Mouse (Mus musculus) liver, postnatal 0 days (tissue): ENCODE measurements around the gene Syt8. TPM values are rescaled to one million over a fixed set of nuclear protein-coding genes. Genes with fewer than 3 reads are reported as not detected.
A peak's percentile ranks its signal among the peaks of the same experiment; 100 is the strongest.

Experiments used
- ATAC-seq: fragments of 200-750 bp; cut with Nextera tagmentation; 2 replicates; pipeline ENCODE4 v1.8.0; 2017; ENCODE audit warnings: mild to moderate bottlenecking, moderate library complexity
- DNase-seq: peaks from one replicate; pipeline ENCODE4 v3.0.0-alpha.2; 2016
- H3K27ac ChIP-seq: fragments of 300-500 bp; sonication (generic); 2 replicates; pipeline ENCODE4 v1.5.1; 2014; ENCODE audit warnings: antibody characterized with exemption, moderate library complexity, mild to moderate bottlenecking, low read depth
- H3K27me3 ChIP-seq: fragments of 300-500 bp; sonication (generic); 2 replicates; pipeline ENCODE4 v1.6.1; 2014; ENCODE audit warnings: low read length, control low read depth, mixed read lengths; ENCODE audit not compliant: insufficient read depth
- H3K36me3 ChIP-seq: fragments of 300-500 bp; sonication (generic); replicated peaks from 2 replicates; pipeline ENCODE4 v1.6.1; 2014; ENCODE audit warnings: mild to moderate bottlenecking, control low read depth, low read length, moderate library complexity, mixed read lengths; ENCODE audit not compliant: insufficient read depth
- H3K4me1 ChIP-seq: fragments of 300-500 bp; sonication (generic); 2 replicates; pipeline ENCODE4 v1.6.1; 2014; ENCODE audit warnings: antibody characterized with exemption, mild to moderate bottlenecking, control low read depth; ENCODE audit not compliant: insufficient read depth
- H3K4me2 ChIP-seq: fragments of 300-500 bp; sonication (generic); 2 replicates; pipeline ENCODE4 v1.6.1; 2014; ENCODE audit warnings: low read depth, mild to moderate bottlenecking, low read length, moderate library complexity, mixed read lengths
- H3K4me3 ChIP-seq: fragments of 300-500 bp; sonication (generic); 2 replicates; pipeline ENCODE4 v1.5.1; 2014; ENCODE audit warnings: low read depth, low read length
- H3K9ac ChIP-seq: fragments of 300-500 bp; sonication (generic); replicated peaks from 2 replicates; pipeline ENCODE4 v1.6.1; 2014; ENCODE audit warnings: mild to moderate bottlenecking, moderate library complexity
- H3K9me3 ChIP-seq: fragments of 300-500 bp; sonication (generic); 2 replicates; pipeline ENCODE4 v1.6.1; 2016; ENCODE audit warnings: mild to moderate bottlenecking, control low read depth, low read length, mixed read lengths
- CTCF ChIP-seq: sonication (generic); IDR thresholded peaks from 2 replicates; pipeline ENCODE4 v1.5.1; 2016; ENCODE audit warnings: antibody characterized with exemption, low read depth
- EP300 ChIP-seq: IDR thresholded peaks from 2 replicates; pipeline ENCODE4 v1.6.1; 2016; ENCODE audit warnings: antibody characterized with exemption, low read depth, mild to moderate bottlenecking
- WGBS: fragments of 180-500 bp; shearing (Covaris S2); extraction: QIAGEN DNeasy Blood & Tissue Kit; methylation state at CpG from one replicate; pipeline ENCODE4 v1.1.7; 2014; ENCODE audit not compliant: insufficient replicate concordance; 5-methylcytosine and 5-hydroxymethylcytosine counted together
- polyA plus RNA-seq: library from polyadenylated mRNA; unstranded; fragments of >200 nt; fragmentation: Nextera tagmentation; extraction: Ambion mirVana; gene quantifications from 2 replicates; pipeline ENCODE4 v1.2.1, GENCODE M21; 2015

Syt8 gene
- polyA plus RNA-seq, 1 experiment from 2014 or later = not detected

- Histone ChIP-seq H3K4me1 (peaks cover 10% of the 10 kb centered on the region), H3K27ac (0 out of 2 replicates have a peak overlapping the region, but pooled peaks have one; percentile 44), H3K4me3 (no peak overlapping the region), H3K36me3 (no peaks in the 10 kb centered on the region), H3K4me2 (no peak overlapping the region), H3K9me3 (no peaks in the 10 kb centered on the region), H3K27me3 (no peaks in the 10 kb centered on the region), H3K9ac (no peak overlapping the region)
- ATAC-seq = peak; percentile 24; the same call in 1 of the 2 replicates
- DNase-seq = no peak
- no peak for TF ChIP-seq EP300
- peak; percentile 23; the same call in 1 of the 2 replicates for TF ChIP-seq CTCF
- whole genome bisulfite sequencing = 33% methylated on average over 3 of the region's 3 CpGs
Observed at GRCm38 (mm10) chr7:142457227-142457811, 22.7 kb downstream of the Syt8 start.

GRCm38 (mm10) chr7:142458026-142458425, 23.4 kb downstream of the Syt8 start:
- no peak overlapping the region for H3K4me3 ChIP-seq
- H3K4me2 ChIP-seq = no peak overlapping the region
- TF ChIP-seq EP300 (no peak), CTCF (no peak)
- H3K9me3 ChIP-seq = no peaks in the 10 kb centered on the region
- no peaks in the 10 kb centered on the region for H3K27me3 ChIP-seq
- 0 out of 2 replicates have a peak overlapping the region, but pooled peaks have one; percentile 44 for H3K27ac ChIP-seq
- no peak overlapping the region for H3K9ac ChIP-seq
- peaks cover 10% of the 10 kb centered on the region for H3K4me1 ChIP-seq
- no peaks in the 10 kb centered on the region for H3K36me3 ChIP-seq
- DNase-seq (no peak), ATAC-seq (peak; percentile 51)
- WGBS = 40% methylated on average over 2 of the region's 2 CpGs

GRCm38 (mm10) chr7:142458676-142459298, 24.1 kb downstream of the Syt8 start:
- H3K36me3 ChIP-seq = no peaks in the 10 kb centered on the region
- H3K9me3 ChIP-seq = no peaks in the 10 kb centered on the region
- H3K4me3 ChIP-seq = no peak overlapping the region
- H3K4me2 ChIP-seq = no peak overlapping the region
- H3K27ac ChIP-seq = no peak overlapping the region
- no peak for ATAC-seq
- no peak for DNase-seq
- H3K27me3 ChIP-seq = no peaks in the 10 kb centered on the region
- no peak for TF ChIP-seq EP300
- TF ChIP-seq CTCF = no peak
- WGBS = 76% methylated on average over 5 of the region's 5 CpGs
- H3K9ac ChIP-seq = no peak overlapping the region
- H3K4me1 ChIP-seq = peaks cover 10% of the 10 kb centered on the region

GRCm38 (mm10) chr7:142459299-142459691, 24.6 kb downstream of the Syt8 start:
- no peak overlapping the region for H3K9ac ChIP-seq
- TF ChIP-seq CTCF (no peak), EP300 (no peak)
- no peak overlapping the region for H3K27ac ChIP-seq
- no peaks in the 10 kb centered on the region for H3K36me3 ChIP-seq
- no peaks in the 10 kb centered on the region for H3K27me3 ChIP-seq
- 51% methylated on average over 2 of the region's 2 CpGs for WGBS
- DNase-seq (no peak), ATAC-seq (no peak)
- H3K9me3 ChIP-seq = no peaks in the 10 kb centered on the region
- no peak overlapping the region for H3K4me3 ChIP-seq
- peaks cover 10% of the 10 kb centered on the region for H3K4me1 ChIP-seq
- no peak overlapping the region for H3K4me2 ChIP-seq

GRCm38 (mm10) chr7:142460636-142461077, 26.0 kb downstream of the Syt8 start, which contains the start of gene Lsp1:
Lsp1 (plus strand) TSS chr7:142460809.
- DNase-seq (peak; percentile 46), ATAC-seq (peak; percentile 18; the same call in 1 of the 2 replicates)
- H3K9ac ChIP-seq = peak within 1 kb of the TSS; percentile 42
- TF ChIP-seq CTCF = no peak
- no peak for TF ChIP-seq EP300
- H3K4me3 ChIP-seq = peak within 1 kb of the TSS; percentile 45
- peak within 1 kb of the TSS; percentile 55; the same call in 1 of the 2 replicates for H3K27ac ChIP-seq
- 53% methylated on average over 7 of the region's 7 CpGs for WGBS
- peak within 1 kb of the TSS; percentile 61 for H3K4me2 ChIP-seq
- peaks cover 10% of the 10 kb centered on the region for H3K4me1 ChIP-seq
- no peaks in the 10 kb centered on the region for H3K9me3 ChIP-seq
- no peaks in the 10 kb centered on the region for H3K27me3 ChIP-seq
- no peaks in the 10 kb centered on the region for H3K36me3 ChIP-seq

GRCm38 (mm10) chr7:142461446-142461845, 26.8 kb downstream of the Syt8 start:
- TF ChIP-seq EP300 (no peak), CTCF (no peak)
- Histone ChIP-seq H3K27me3 (no peaks in the 10 kb centered on the region), H3K9ac (peak overlapping the region; percentile 42), H3K4me1 (peaks cover 10% of the 10 kb centered on the region), H3K27ac (peak overlapping the region; percentile 55; the same call in 1 of the 2 replicates), H3K36me3 (no peaks in the 10 kb centered on the region), H3K4me3 (peak overlapping the region; percentile 45), H3K9me3 (no peaks in the 10 kb centered on the region), H3K4me2 (peak overlapping the region; percentile 61)
- no peak for DNase-seq
- peak; percentile 19; the same call in 1 of the 2 replicates for ATAC-seq
- WGBS = 55% methylated on average over 2 of the region's 2 CpGs
